Mouse (Mus musculus): Measurements from ENCODE around the gene Lmtk3.
A peak's percentile ranks its signal among the peaks of the same experiment; 100 is the strongest.

The Lmtk3 gene

DNA sequence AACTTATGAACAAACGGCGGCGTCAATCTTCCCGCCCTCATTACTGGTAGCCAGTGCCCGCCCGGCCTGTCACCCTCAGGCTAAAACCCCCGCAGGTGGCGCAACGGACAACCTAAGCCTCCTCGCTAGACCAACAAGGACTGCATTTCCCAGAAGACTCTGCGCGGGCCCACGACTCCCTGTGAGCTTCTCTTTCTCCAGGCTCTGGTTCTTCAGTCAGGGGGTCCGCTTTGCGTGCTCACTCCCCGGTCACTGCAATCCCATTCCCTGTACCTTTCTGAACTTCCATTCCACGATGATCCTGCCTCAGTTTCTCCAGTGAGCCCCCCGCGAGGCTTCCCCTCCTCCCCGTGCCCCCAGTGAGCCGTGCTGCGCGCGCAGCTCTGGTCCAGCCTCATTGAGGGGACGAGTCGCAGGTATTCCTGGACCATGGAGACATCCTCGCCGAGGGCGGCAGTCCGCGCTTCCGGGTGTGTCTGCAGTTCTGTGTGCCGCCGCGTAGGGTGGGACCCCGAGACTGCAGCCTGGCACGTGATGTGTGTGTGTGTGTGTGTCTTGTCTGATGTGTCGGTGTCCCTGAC is at the start of gene Lmtk3:
Lmtk3 (plus strand) TSS at position 228 of the 581 bp plus-strand sequence.
- DNase-seq, result peak; percentile 88

DNA sequence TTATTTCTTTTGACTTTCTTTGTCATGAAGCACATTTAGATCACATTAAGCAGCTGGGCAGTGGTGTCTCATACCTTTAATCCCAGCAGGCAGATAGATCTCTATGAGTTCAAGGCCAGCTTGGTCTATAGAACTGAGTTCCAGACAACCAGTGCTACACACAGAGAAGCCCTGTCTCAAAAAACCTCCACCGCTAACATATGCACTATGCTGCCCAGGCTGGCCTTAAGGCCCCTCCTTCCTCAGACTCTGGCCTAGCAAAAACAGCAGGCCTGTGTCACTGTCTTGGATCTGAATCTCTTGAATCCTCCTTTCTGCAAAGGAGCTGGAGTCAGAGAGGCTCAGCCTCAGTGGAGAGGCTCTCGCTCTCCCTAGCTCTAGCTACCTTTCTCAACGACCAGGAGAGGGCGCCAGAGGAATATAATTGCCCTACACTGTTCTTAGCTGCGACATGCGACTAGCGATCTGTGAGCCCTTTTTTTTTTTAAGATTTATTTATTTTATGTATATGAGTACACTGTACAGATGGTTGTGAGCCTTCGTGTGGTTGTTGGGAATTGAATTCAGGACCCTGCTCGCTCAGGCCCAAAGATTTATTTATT is 44.3 kb upstream of the Lmtk3 start:
- peak; percentile 91 for DNase-seq

- DNase-seq, result no peak
Observed at GRCm38 (mm10) chr7:45739820-45740219, 43.7 kb upstream of the Lmtk3 start.

- no peak for DNase-seq
Observed at GRCm38 (mm10) chr7:45741308-45741707, 42.2 kb upstream of the Lmtk3 start.

GRCm38 (mm10) chr7:45741777-45742176 is 41.8 kb upstream of the Lmtk3 start:
- DNase-seq, result no peak

DNA sequence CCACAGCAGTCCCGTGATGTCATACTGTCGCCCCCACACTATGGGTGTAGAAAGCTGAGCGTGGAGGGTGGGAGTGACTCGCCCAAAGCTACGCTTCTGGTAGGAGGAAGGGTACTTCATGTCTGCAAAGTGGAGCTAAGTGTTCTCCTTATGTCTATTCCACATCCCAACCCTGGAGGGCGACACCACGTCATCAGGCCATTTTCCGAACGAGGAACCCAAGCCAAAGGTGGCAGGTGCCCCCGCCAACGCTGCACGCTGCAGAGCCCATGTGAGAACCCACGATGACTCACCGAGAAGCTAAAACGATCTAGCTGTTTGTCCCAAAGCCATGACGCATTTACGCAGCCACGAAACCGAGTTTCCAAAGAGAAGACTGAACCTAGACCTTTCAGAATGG is 41.2 kb upstream of the Lmtk3 start:
- DNase-seq, result no peak

- peak; percentile 66 for DNase-seq
Observed at GRCm38 (mm10) chr7:45744387-45744786, 39.2 kb upstream of the Lmtk3 start.

- no peak for DNase-seq
Observed at GRCm38 (mm10) chr7:45746518-45746917, 37.0 kb upstream of the Lmtk3 start.

- DNase-seq, result no peak
Observed at GRCm38 (mm10) chr7:45747450-45747849, 36.1 kb upstream of the Lmtk3 start.

- no peak for DNase-seq
Observed at GRCm38 (mm10) chr7:45748110-45748509, 35.4 kb upstream of the Lmtk3 start.

DNA sequence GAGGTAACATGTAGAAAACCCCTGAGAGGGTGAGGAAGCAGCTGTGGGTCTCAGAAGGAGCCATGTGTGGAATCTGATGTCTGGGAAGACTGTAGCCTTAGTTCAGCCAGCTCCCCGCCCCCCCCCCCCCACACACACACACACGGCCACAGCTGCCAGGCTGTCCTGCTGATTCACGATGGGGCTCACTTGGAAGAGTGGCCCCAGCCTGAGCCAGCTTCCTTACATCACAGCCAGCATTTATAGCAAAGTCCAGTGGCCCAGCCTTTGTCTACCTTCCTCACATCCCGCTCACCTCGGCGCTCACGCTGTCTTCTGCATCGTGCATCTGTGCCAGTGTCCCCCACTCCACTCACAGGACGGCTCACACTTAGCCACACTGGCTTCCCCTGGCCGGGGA is 34.1 kb upstream of the Lmtk3 start:
- DNase-seq, result no peak

DNA sequence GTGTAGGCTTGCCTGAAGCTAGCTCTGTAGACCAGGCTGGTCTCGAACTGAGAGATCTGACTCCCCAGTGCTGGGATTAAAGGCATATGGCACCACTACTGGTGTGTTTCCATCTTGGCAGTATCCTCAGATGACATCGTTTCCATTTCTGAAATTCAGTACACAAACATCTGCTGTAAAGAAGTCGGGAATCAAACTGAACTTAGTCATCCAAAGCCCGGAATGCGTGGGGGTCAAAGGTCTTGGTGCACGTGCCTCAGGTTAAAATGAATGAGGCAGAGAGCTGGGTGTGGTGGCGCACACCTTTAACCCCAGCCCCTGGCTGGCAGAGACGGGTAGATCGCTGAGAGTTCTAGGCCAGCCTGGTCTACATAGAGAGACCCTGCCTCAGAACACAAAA is 33.4 kb upstream of the Lmtk3 start:
- DNase-seq, result no peak

GRCm38 (mm10) chr7:45755703-45756102 is 27.8 kb upstream of the Lmtk3 start:
- DNase-seq, result no peak

- no peak for DNase-seq
Observed at GRCm38 (mm10) chr7:45759400-45759799, 24.1 kb upstream of the Lmtk3 start.

DNA sequence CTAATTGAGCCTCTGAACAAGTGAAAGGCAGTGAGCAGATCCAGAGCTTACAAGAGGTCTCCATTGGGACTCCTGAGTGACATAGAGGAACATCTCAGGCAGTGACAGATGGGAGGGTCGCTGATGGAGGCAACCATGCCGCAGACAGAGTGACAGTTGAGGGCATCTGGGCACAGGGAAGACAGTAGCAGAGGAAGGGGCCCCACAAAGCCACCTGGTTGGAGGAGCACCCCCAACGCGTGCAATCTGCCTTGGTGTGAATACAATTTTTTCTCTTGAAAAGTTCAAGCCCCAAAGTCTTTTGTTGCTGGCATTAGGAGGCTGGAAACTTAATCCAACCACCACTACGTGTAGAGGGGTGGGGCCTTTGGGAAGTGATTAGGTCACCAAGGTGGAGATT is 23.4 kb upstream of the Lmtk3 start:
- DNase-seq, result no peak

- no peak for DNase-seq
Observed at GRCm38 (mm10) chr7:45765995-45766394, 17.5 kb upstream of the Lmtk3 start.

DNA sequence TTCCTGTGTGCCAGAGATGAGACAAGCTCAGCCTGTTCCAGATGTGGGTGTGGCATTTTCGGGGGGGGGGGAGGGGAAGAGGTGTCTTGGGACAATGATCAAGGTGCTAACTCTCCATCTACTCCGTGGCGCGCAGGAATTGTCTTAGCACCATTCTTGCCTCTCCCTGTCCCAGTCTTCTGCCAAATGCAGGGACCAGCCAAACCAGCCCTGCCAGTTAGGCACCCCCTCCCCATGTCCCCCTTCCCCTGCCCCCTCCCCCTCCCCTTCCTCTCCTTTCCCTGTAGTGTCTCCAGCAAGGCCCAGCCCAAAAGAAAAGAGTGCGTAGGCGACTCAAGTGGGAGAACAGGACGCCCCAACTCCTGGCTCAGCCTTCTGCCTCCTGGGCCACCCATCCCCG is 16.8 kb upstream of the Lmtk3 start:
- no peak for DNase-seq

DNA sequence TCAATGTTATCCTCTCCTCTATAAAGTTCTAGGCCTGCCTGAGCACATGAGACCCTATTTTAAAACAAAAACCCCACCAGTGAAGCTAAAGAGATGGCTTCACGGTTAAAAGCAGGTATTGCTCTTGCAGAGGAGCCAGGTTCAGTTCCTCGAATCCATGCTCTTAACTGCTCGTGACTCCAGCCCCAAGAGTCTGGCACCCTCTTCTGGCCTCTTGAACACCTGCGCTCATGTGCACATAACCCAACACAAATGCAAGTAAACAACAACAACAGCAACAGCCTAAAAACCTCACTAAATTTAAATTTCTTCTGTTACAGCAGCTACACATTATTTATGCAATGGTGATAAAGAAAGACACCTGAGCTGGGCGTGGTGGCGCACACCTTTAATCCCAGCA is 16.0 kb upstream of the Lmtk3 start:
- DNase-seq, result no peak

- DNase-seq, result no peak
Observed at GRCm38 (mm10) chr7:45770427-45771082, 13.0 kb upstream of the Lmtk3 start.

GRCm38 (mm10) chr7:45771101-45771500 is 12.4 kb upstream of the Lmtk3 start:
- no peak for DNase-seq

- DNase-seq, result no peak
Observed at GRCm38 (mm10) chr7:45775237-45775636, 8.3 kb upstream of the Lmtk3 start.

- no peak for DNase-seq
Observed at GRCm38 (mm10) chr7:45779081-45779641, 4.4 kb upstream of the Lmtk3 start.

DNA sequence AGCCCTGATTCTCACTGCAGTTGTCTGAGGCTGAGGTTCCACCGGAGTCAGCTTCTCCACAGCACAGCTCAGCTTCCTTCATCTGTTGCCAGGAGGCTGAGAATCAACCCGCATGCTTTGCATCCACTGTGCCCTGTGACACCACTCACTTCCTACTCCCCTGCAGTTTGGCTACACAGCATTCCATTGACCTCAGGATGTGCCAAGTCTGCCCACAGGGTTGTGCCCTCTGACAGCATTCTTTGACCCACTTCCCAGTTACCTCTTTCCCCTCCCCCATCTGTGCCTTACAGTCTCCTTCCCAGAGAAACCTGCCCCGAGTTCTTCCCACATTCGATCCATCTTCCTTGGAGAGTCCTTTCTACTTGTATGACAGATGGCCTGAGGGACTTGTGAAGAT is 1.3 kb upstream of the Lmtk3 start:
- no peak for DNase-seq

Measured in right cerebral cortex, postnatal 4 days (tissue).